Mouse (Mus musculus) lung, embryonic 16.5 days (tissue): ENCODE measurements around the gene Retreg1. TPM values are rescaled to one million over a fixed set of nuclear protein-coding genes. Genes with fewer than 3 reads are reported as not detected.
A peak's percentile ranks its signal among the peaks of the same experiment; 100 is the strongest.

Source experiments
- ATAC-seq: fragments of 200-750 bp; cut with Nextera tagmentation; 2 replicates; pipeline ENCODE4 v1.8.0; 2017; ENCODE audit warnings: low read depth, mild to moderate bottlenecking, moderate library complexity
- H3K27ac ChIP-seq: fragments of 300-500 bp; sonication (generic); 2 replicates; pipeline ENCODE4 v1.5.1; 2014; ENCODE audit warnings: mild to moderate bottlenecking, control low read depth, low read length
- H3K27me3 ChIP-seq: fragments of 300-500 bp; sonication (generic); 2 replicates; pipeline ENCODE4 v1.6.1; 2014; ENCODE audit warnings: low read depth, low read length, mixed read lengths; ENCODE audit not compliant: control insufficient read depth, insufficient read depth
- H3K36me3 ChIP-seq: fragments of 300-500 bp; sonication (generic); 2 replicates; pipeline ENCODE4 v1.6.1; 2014; ENCODE audit warnings: low read length; ENCODE audit not compliant: control insufficient read depth, insufficient read depth
- H3K4me1 ChIP-seq: fragments of 300-500 bp; sonication (generic); replicated peaks from 2 replicates; pipeline ENCODE4 v1.6.1; 2014; ENCODE audit warnings: low read length, mixed read lengths; ENCODE audit not compliant: control insufficient read depth, insufficient read depth
- H3K4me2 ChIP-seq: fragments of 300-500 bp; sonication (generic); 2 replicates; pipeline ENCODE4 v1.6.1; 2014; ENCODE audit warnings: low read depth, low read length, control low read depth
- H3K4me3 ChIP-seq: fragments of 300-500 bp; sonication (generic); 2 replicates; pipeline ENCODE4 v1.5.1; 2014; ENCODE audit warnings: mild to moderate bottlenecking, low read length, control low read depth
- H3K9ac ChIP-seq: fragments of 300-500 bp; sonication (generic); 2 replicates; pipeline ENCODE4 v1.6.1; 2014; ENCODE audit warnings: low read length, control low read depth
- H3K9me3 ChIP-seq: fragments of 300-500 bp; sonication (generic); 2 replicates; pipeline ENCODE4 v1.6.1; 2016; ENCODE audit warnings: low read length; ENCODE audit not compliant: control insufficient read depth
- WGBS: fragments of 180-500 bp; shearing (Covaris S2); extraction: QIAGEN DNeasy Blood & Tissue Kit; methylation state at CpG from one replicate; pipeline ENCODE4 v1.1.7; 2014; 5-methylcytosine and 5-hydroxymethylcytosine counted together
- polyA plus RNA-seq: library from polyadenylated mRNA; unstranded; fragments of >200 nt; fragmentation: Nextera tagmentation; extraction: Ambion mirVana; gene quantifications from 2 replicates; pipeline ENCODE4 v1.2.1, GENCODE M21; 2015

The Retreg1 gene
- polyA plus RNA-seq, 1 experiment from 2014 or later: 13.6 TPM

GRCm38 (mm10) chr15:25805336-25806110, 37.5 kb upstream of the Retreg1 start:
- 83% methylated on average over 21 of the region's 21 CpGs for WGBS
- Histone ChIP-seq H3K4me3 (no peak overlapping the region), H3K4me2 (no peak overlapping the region), H3K9ac (no peak overlapping the region), H3K9me3 (no peaks in the 10 kb centered on the region), H3K36me3 (peaks cover 64% of the 10 kb centered on the region), H3K27me3 (no peaks in the 10 kb centered on the region), H3K4me1 (peaks cover 3% of the 10 kb centered on the region; the same call in 1 of the 2 replicates), H3K27ac (no peak overlapping the region)
- peak; percentile 42 for ATAC-seq

DNA sequence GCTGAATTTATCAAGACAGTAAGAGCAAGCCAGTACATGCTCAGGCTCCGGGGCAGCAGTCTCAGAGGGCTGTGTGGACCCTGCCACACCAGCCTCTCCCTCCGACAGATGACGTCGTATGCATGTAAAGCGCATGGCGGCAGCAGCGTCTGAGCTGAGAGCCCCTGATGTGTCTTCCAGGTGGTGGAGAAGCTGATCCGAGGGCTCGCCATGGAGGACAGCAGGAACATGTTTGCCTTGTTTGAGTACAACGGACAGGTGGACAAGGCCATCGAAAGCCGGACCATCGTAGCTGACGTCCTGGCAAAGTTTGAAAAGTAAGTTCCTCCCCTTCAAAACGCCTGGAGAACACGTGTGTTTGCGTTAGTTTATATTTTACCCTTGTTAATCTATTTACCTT, 36.6 kb upstream of the Retreg1 start:
- no peaks in the 10 kb centered on the region for H3K9me3 ChIP-seq
- peaks cover 66% of the 10 kb centered on the region for H3K36me3 ChIP-seq
- WGBS: 89% methylated on average over 17 of the region's 17 CpGs
- H3K4me1 ChIP-seq: peaks cover 3% of the 10 kb centered on the region; the same call in 1 of the 2 replicates
- no peak overlapping the region for H3K27ac ChIP-seq
- no peaks in the 10 kb centered on the region for H3K27me3 ChIP-seq
- ATAC-seq: no peak
- no peak overlapping the region for H3K4me3 ChIP-seq
- H3K9ac ChIP-seq: no peak overlapping the region
- H3K4me2 ChIP-seq: no peak overlapping the region

GRCm38 (mm10) chr15:25806878-25807277, 36.1 kb upstream of the Retreg1 start:
- Histone ChIP-seq H3K27me3 (no peaks in the 10 kb centered on the region), H3K27ac (no peak overlapping the region), H3K36me3 (peaks cover 64% of the 10 kb centered on the region), H3K9ac (no peak overlapping the region), H3K4me3 (no peak overlapping the region), H3K9me3 (no peaks in the 10 kb centered on the region), H3K4me1 (peaks cover 3% of the 10 kb centered on the region; the same call in 1 of the 2 replicates), H3K4me2 (no peak overlapping the region)
- 90% methylated on average over 9 of the region's 9 CpGs for WGBS
- no peak for ATAC-seq

GRCm38 (mm10) chr15:25808677-25809460, 34.1 kb upstream of the Retreg1 start:
- H3K9me3 ChIP-seq: no peaks in the 10 kb centered on the region
- H3K4me1 ChIP-seq: peaks cover 3% of the 10 kb centered on the region; the same call in 1 of the 2 replicates
- H3K4me2 ChIP-seq: no peak overlapping the region
- H3K36me3 ChIP-seq: peaks cover 56% of the 10 kb centered on the region
- no peak overlapping the region for H3K4me3 ChIP-seq
- ATAC-seq: no peak
- no peak overlapping the region for H3K9ac ChIP-seq
- no peaks in the 10 kb centered on the region for H3K27me3 ChIP-seq
- no peak overlapping the region for H3K27ac ChIP-seq
- WGBS: 78% methylated on average over 20 of the region's 20 CpGs

- Histone ChIP-seq H3K4me3 (no peak overlapping the region), H3K36me3 (peaks cover 54% of the 10 kb centered on the region), H3K4me2 (no peak overlapping the region), H3K27ac (no peak overlapping the region), H3K9ac (no peak overlapping the region), H3K9me3 (no peaks in the 10 kb centered on the region), H3K4me1 (peaks cover 3% of the 10 kb centered on the region; the same call in 1 of the 2 replicates), H3K27me3 (no peaks in the 10 kb centered on the region)
- ATAC-seq: peak; percentile 76
- 37% methylated on average over 6 of the region's 6 CpGs for WGBS
Measured at GRCm38 (mm10) chr15:25809669-25810068, 33.3 kb upstream of the Retreg1 start.

DNA sequence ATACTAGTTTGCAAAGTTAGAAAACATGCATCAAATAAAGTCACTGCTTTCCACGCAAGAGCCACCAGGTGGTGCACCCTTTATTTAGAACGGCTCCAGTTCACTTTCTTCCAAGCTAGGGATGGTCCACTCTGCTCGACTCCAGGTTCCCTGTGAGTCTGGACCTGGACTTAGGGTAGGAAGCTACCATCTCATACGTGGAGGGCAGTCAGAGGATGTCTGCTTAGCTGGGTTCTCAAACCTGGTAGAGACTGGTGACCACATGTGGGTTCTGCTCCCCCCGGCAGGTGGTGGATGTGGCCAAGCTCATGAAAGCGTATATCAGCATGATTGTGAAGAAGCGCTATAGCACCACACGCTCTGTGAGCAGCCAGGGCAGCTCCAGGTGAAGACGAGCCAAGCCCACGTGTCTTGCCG, 31.1 kb upstream of the Retreg1 start:
- 73% methylated on average over 11 of the region's 11 CpGs for WGBS
- Histone ChIP-seq H3K27ac (no peak overlapping the region), H3K27me3 (no peaks in the 10 kb centered on the region), H3K4me2 (no peak overlapping the region), H3K4me1 (peaks cover 3% of the 10 kb centered on the region; the same call in 1 of the 2 replicates), H3K9ac (no peak overlapping the region), H3K4me3 (no peak overlapping the region), H3K36me3 (peaks cover 49% of the 10 kb centered on the region), H3K9me3 (peaks cover 5% of the 10 kb centered on the region; the same call in 1 of the 2 replicates)
- no peak for ATAC-seq

- H3K36me3 ChIP-seq: peaks cover 45% of the 10 kb centered on the region
- H3K9ac ChIP-seq: no peak overlapping the region
- no peak overlapping the region for H3K4me2 ChIP-seq
- no peak for ATAC-seq
- peaks cover 5% of the 10 kb centered on the region; the same call in 1 of the 2 replicates for H3K9me3 ChIP-seq
- 58% methylated on average over 12 of the region's 12 CpGs for WGBS
- no peaks in the 10 kb centered on the region for H3K27me3 ChIP-seq
- H3K27ac ChIP-seq: no peak overlapping the region
- no peak overlapping the region for H3K4me3 ChIP-seq
- H3K4me1 ChIP-seq: peaks cover 3% of the 10 kb centered on the region; the same call in 1 of the 2 replicates
Measured at GRCm38 (mm10) chr15:25812479-25812878, 30.5 kb upstream of the Retreg1 start.

- no peak overlapping the region for H3K4me2 ChIP-seq
- H3K27me3 ChIP-seq: no peaks in the 10 kb centered on the region
- H3K36me3 ChIP-seq: peaks cover 36% of the 10 kb centered on the region
- ATAC-seq: no peak
- peaks cover 5% of the 10 kb centered on the region; the same call in 1 of the 2 replicates for H3K9me3 ChIP-seq
- no peaks in the 10 kb centered on the region for H3K4me1 ChIP-seq
- 44% methylated on average over 3 of the region's 3 CpGs for WGBS
- 0 out of 2 replicates have a peak overlapping the region, but pooled peaks have one; percentile 19 for H3K27ac ChIP-seq
- H3K4me3 ChIP-seq: no peak overlapping the region
- no peak overlapping the region for H3K9ac ChIP-seq
Measured at GRCm38 (mm10) chr15:25814535-25814934, 28.4 kb upstream of the Retreg1 start.

GRCm38 (mm10) chr15:25817191-25817590, 25.8 kb upstream of the Retreg1 start:
- no peak overlapping the region for H3K9ac ChIP-seq
- no peak overlapping the region for H3K27ac ChIP-seq
- no peak overlapping the region for H3K4me2 ChIP-seq
- no peaks in the 10 kb centered on the region for H3K27me3 ChIP-seq
- no peaks in the 10 kb centered on the region for H3K4me1 ChIP-seq
- 83% methylated on average over 2 of the region's 2 CpGs for WGBS
- H3K36me3 ChIP-seq: peaks cover 22% of the 10 kb centered on the region
- peaks cover 5% of the 10 kb centered on the region; the same call in 1 of the 2 replicates for H3K9me3 ChIP-seq
- ATAC-seq: no peak
- no peak overlapping the region for H3K4me3 ChIP-seq
